Mouse (Mus musculus) hindbrain, embryonic 11.5 days (tissue): ENCODE results near the gene Gm6034. TPM values are rescaled to one million over a fixed set of nuclear protein-coding genes. Genes with fewer than 3 reads are reported as not detected.

Source experiments
- polyA plus RNA-seq: library from polyadenylated mRNA; unstranded; fragments of >200 nt; fragmentation: Nextera tagmentation; extraction: Ambion mirVana; gene quantifications from 2 replicates; pipeline ENCODE4 v1.2.1, GENCODE M21; 2014

The Gm6034 gene
- polyA plus RNA-seq, 1 experiment from 2014 or later = not detected

Other genes starting within 250 kb of the Gm6034 start
- 3.6 and 4.0 TPM in 2 replicates for gene Ier3, start 221.3 kb upstream of the Gm6034 start, polyA plus RNA-seq
- gene Flot1, start 219.7 kb upstream of the Gm6034 start, polyA plus RNA-seq = 48.1 and 50.0 TPM in 2 replicates
- 1,599 and 1,667 TPM in 2 replicates for gene Tubb5, start 204.7 kb upstream of the Gm6034 start, polyA plus RNA-seq
- 16.8 and 17.3 TPM in 2 replicates for gene Mdc1, start 201.4 kb upstream of the Gm6034 start, polyA plus RNA-seq
- 49.2 and 51.0 TPM in 2 replicates for gene Nrm, start 181.6 kb upstream of the Gm6034 start, polyA plus RNA-seq
- gene Ppp1r18, start 177.4 kb upstream of the Gm6034 start, polyA plus RNA-seq = 27.6 and 31.3 TPM in 2 replicates
- 33.5 and 39.8 TPM in 2 replicates for gene Dhx16, start 163.1 kb upstream of the Gm6034 start, polyA plus RNA-seq
- 23.6 and 25.2 TPM in 2 replicates for gene 2310061I04Rik, start 145.5 kb upstream of the Gm6034 start, polyA plus RNA-seq
- 200 and 243 TPM in 2 replicates for gene Atat1, start 132.9 kb upstream of the Gm6034 start, polyA plus RNA-seq
- gene Mrps18b, start 126.6 kb upstream of the Gm6034 start, polyA plus RNA-seq = 67.4 and 68.4 TPM in 2 replicates
- gene Ppp1r10, start 126.5 kb upstream of the Gm6034 start, polyA plus RNA-seq = 42.6 and 49.8 TPM in 2 replicates
- gene Abcf1, start 73.2 kb upstream of the Gm6034 start, polyA plus RNA-seq = 97.8 and 117 TPM in 2 replicates
- gene Gnl1, start 63.1 kb upstream of the Gm6034 start, polyA plus RNA-seq = 28.0 and 29.8 TPM in 2 replicates
- 39.6 and 45.2 TPM in 2 replicates for gene Prr3, start 62.7 kb upstream of the Gm6034 start, polyA plus RNA-seq
- 4.1 and 5.9 TPM in 2 replicates for gene H2-T24, start 22.4 kb upstream of the Gm6034 start, polyA plus RNA-seq
- 3.0 and 4.0 TPM in 2 replicates for gene H2-T23, start 10.1 kb upstream of the Gm6034 start, polyA plus RNA-seq
- 7.0 and 8.3 TPM in 2 replicates for gene H2-T22, start 214 bp upstream of the Gm6034 start, polyA plus RNA-seq
- not detected in 2 replicates for gene Gm11127, start 15.4 kb downstream of the Gm6034 start, polyA plus RNA-seq
- gene Gm19684, start 78.7 kb downstream of the Gm6034 start, polyA plus RNA-seq = not detected in 2 replicates
- gene Gm7030, start 86.5 kb downstream of the Gm6034 start, polyA plus RNA-seq = not detected in 2 replicates
- gene Gm8909, start 125.6 kb downstream of the Gm6034 start, polyA plus RNA-seq = not detected in 2 replicates
- gene H2-T3, start 147.3 kb downstream of the Gm6034 start, polyA plus RNA-seq = not detected in 2 replicates
- 86.4 and 91.0 TPM in 2 replicates for gene Rpp21, start 215.1 kb downstream of the Gm6034 start, polyA plus RNA-seq
- 19.5 and 22.3 TPM in 2 replicates for gene Trim39, start 229.3 kb downstream of the Gm6034 start, polyA plus RNA-seq
- gene H2-M10.2, start 243.5 kb downstream of the Gm6034 start, polyA plus RNA-seq = not detected in 2 replicates